Mouse (Mus musculus) T-cell, adult 2 months (primary cell): Measurements from ENCODE around the gene Rara.
"Not testable (repeated sequence)": the region's sequence is repeated elsewhere in the genome, so short reads cannot be mapped to it uniquely, and the experiment has no call there.

Experiments
- DNase-seq: peaks from one replicate; pipeline ENCODE4 v3.0.0; 2022; ENCODE audit warnings: low spot score

The Rara gene

GRCm38 (mm10) chr11:98968716-98969495 is 41.3 kb downstream of the Rara start:
- DNase-seq, result no peak

- no peak for DNase-seq
Observed at GRCm38 (mm10) chr11:98969496-98969927, 41.9 kb downstream of the Rara start.

GRCm38 (mm10) chr11:98970191-98970925 is 42.7 kb downstream of the Rara start:
- DNase-seq, result no peak

GRCm38 (mm10) chr11:98971316-98972031 is 43.9 kb downstream of the Rara start:
- no peak for DNase-seq

- DNase-seq, result peak; percentile 80
Observed at GRCm38 (mm10) chr11:98972215-98972614, 44.6 kb downstream of the Rara start.

- no peak for DNase-seq
Observed at GRCm38 (mm10) chr11:98972801-98973360, 45.3 kb downstream of the Rara start.

- DNase-seq, result no peak
Observed at GRCm38 (mm10) chr11:98973584-98973983, 46.0 kb downstream of the Rara start.

GRCm38 (mm10) chr11:98974213-98974612 is 46.6 kb downstream of the Rara start:
- DNase-seq, result no peak

GRCm38 (mm10) chr11:98974871-98975719 is 47.5 kb downstream of the Rara start:
- DNase-seq, result peak; percentile 65

GRCm38 (mm10) chr11:98978526-98979148 is 51.0 kb downstream of the Rara start:
- DNase-seq, result no peak

- DNase-seq, result no peak
Observed at GRCm38 (mm10) chr11:98979356-98979755, 51.7 kb downstream of the Rara start.

GRCm38 (mm10) chr11:98981289-98981996 is 53.8 kb downstream of the Rara start:
- DNase-seq, result no peak

GRCm38 (mm10) chr11:98981997-98982772 is 54.6 kb downstream of the Rara start:
- DNase-seq, result peak; percentile 66

GRCm38 (mm10) chr11:98982773-98983133 is 55.1 kb downstream of the Rara start, which contains the start of gene Gjd3:
Gene Gjd3 (minus strand): TSS chr11:98983016.
- no peak for DNase-seq

- DNase-seq, result no peak
Observed at GRCm38 (mm10) chr11:98983551-98983950, 55.9 kb downstream of the Rara start.

- no peak for DNase-seq
Observed at GRCm38 (mm10) chr11:98985542-98985941, 57.9 kb downstream of the Rara start.

- DNase-seq, result not testable (repeated sequence)
Observed at GRCm38 (mm10) chr11:98988260-98988659, 60.6 kb downstream of the Rara start.

GRCm38 (mm10) chr11:98990866-98991265 is 63.2 kb downstream of the Rara start:
- DNase-seq, result no peak

GRCm38 (mm10) chr11:98995987-98996386 is 68.4 kb downstream of the Rara start:
- no peak for DNase-seq
